Mouse (Mus musculus) macrophage (primary cell): ENCODE measurements around the gene Elob. TPM values are rescaled to one million over a fixed set of nuclear protein-coding genes. Genes with fewer than 3 reads are reported as not detected.
A peak's percentile ranks its signal among the peaks of the same experiment; 100 is the strongest.

ENCODE experiments used
- H3K27ac ChIP-seq: fragments of 350-480 bp; formaldehyde crosslinking; 2 replicates; pipeline ENCODE4 v1.9.0; 2021
- H3K36me3 ChIP-seq: fragments of 350-480 bp; formaldehyde crosslinking; 2 replicates; pipeline ENCODE4 v1.9.0; 2021; ENCODE audit errors: inconsistent target
- H3K4me3 ChIP-seq: fragments of 350-480 bp; formaldehyde crosslinking; 2 replicates; pipeline ENCODE4 v1.9.0; 2021; ENCODE audit errors: inconsistent target
- H3K79me2 ChIP-seq: fragments of 350-480 bp; formaldehyde crosslinking; 2 replicates; pipeline ENCODE4 v1.9.0; 2021; ENCODE audit errors: inconsistent target
- WGBS: methylation state at CpG from one replicate; pipeline ENCODE4 v1.1.7; 2026; ENCODE audit warnings: inconsistent platforms; ENCODE audit not compliant: missing documents; 5-methylcytosine and 5-hydroxymethylcytosine counted together
- polyA plus RNA-seq: library from polyadenylated mRNA; stranded (reverse); fragments of 250-400 nt; gene quantifications from 3 replicates; pipeline ENCODE4 v1.2.4, GENCODE M21; 2018; ENCODE audit warnings: inconsistent platforms

The Elob gene
- polyA plus RNA-seq, 1 experiment from 2014 or later, result 177 TPM

- no peak overlapping the region for H3K4me3 ChIP-seq
- 61% methylated on average over 2 of the region's 2 CpGs for WGBS
- H3K79me2 ChIP-seq, result no peaks in the 10 kb centered on the region
- no peaks in the 10 kb centered on the region for H3K36me3 ChIP-seq
- H3K27ac ChIP-seq, result no peak overlapping the region
These were observed 50.5 kb downstream of the Elob start for GRCm38 (mm10) chr17:23778447-23778846.

GRCm38 (mm10) chr17:23777141-23777540 is 51.8 kb downstream of the Elob start:
- no peaks in the 10 kb centered on the region for H3K36me3 ChIP-seq
- 64% methylated on average over 2 of the region's 2 CpGs for WGBS
- no peak overlapping the region for H3K4me3 ChIP-seq
- H3K79me2 ChIP-seq, result no peaks in the 10 kb centered on the region
- H3K27ac ChIP-seq, result peak overlapping the region; percentile 17

GRCm38 (mm10) chr17:23776216-23776615 is 52.7 kb downstream of the Elob start:
- Histone ChIP-seq H3K4me3 (no peak overlapping the region), H3K27ac (no peak overlapping the region), H3K36me3 (no peaks in the 10 kb centered on the region), H3K79me2 (no peaks in the 10 kb centered on the region)
- 97% methylated on average over 10 of the region's 10 CpGs for WGBS

Other genes starting within 250 kb of the Elob start
- gene Zfp13, start 229.6 kb downstream of the Elob start, polyA plus RNA-seq, result 0.16 to 0.60 TPM (median 0.52 TPM) in 3 replicates
- gene Zscan10, start 228.3 kb downstream of the Elob start, polyA plus RNA-seq, result not detected in 3 replicates
- 0.14 to 0.56 TPM (median 0.25 TPM) in 3 replicates for gene Mmp25, start 183.9 kb downstream of the Elob start, polyA plus RNA-seq
- gene Bicdl2, start 168.6 kb downstream of the Elob start, polyA plus RNA-seq, result not detected in 3 replicates
- gene Hcfc1r1, start 155.5 kb downstream of the Elob start, polyA plus RNA-seq, result 90.7 to 174 TPM (median 112 TPM) in 3 replicates
- gene Thoc6, start 155.3 kb downstream of the Elob start, polyA plus RNA-seq, result 11.0 to 17.8 TPM (median 16.3 TPM) in 3 replicates
- gene Tnfrsf12a, start 151.7 kb downstream of the Elob start, polyA plus RNA-seq, result 3.2 to 12.0 TPM (median 5.7 TPM) in 3 replicates
- gene Cldn6, start 149.9 kb downstream of the Elob start, polyA plus RNA-seq, result not detected in 3 replicates
- not detected in 3 replicates for gene Cldn9, start 145.1 kb downstream of the Elob start, polyA plus RNA-seq
- gene 1520401A03Rik, start 106.4 kb downstream of the Elob start, polyA plus RNA-seq, result not detected in 3 replicates
- gene Pkmyt1, start 102.8 kb downstream of the Elob start, polyA plus RNA-seq, result 2.0 to 9.0 TPM (median 2.7 TPM) in 3 replicates
- 6.4 to 12.8 TPM (median 6.5 TPM) in 3 replicates for gene Paqr4, start 88.3 kb downstream of the Elob start, polyA plus RNA-seq
- not detected in 3 replicates for gene Kremen2, start 83.3 kb downstream of the Elob start, polyA plus RNA-seq
- gene Flywch1, start 57.5 kb downstream of the Elob start, polyA plus RNA-seq, result 15.5 to 20.8 TPM (median 19.7 TPM) in 3 replicates
- 0.43 to 1.8 TPM in 2 of 3 replicates, not detected in the other for gene Flywch2, start 43.1 kb downstream of the Elob start, polyA plus RNA-seq
- gene Srrm2, start 38.6 kb downstream of the Elob start, polyA plus RNA-seq, result 101 to 166 TPM (median 130 TPM) in 3 replicates
- not detected in 3 replicates for gene Prss33, start 6.9 kb upstream of the Elob start, polyA plus RNA-seq
- not detected in 3 replicates for gene Prss32, start 14.7 kb upstream of the Elob start, polyA plus RNA-seq
- not detected in 3 replicates for gene Prss41, start 15.0 kb upstream of the Elob start, polyA plus RNA-seq
- not detected in 3 replicates for gene Prss21, start 38.9 kb upstream of the Elob start, polyA plus RNA-seq
- gene Dcpp1, start 51.7 kb upstream of the Elob start, polyA plus RNA-seq, result not detected in 3 replicates
- not detected in 3 replicates for gene Dcpp2, start 51.7 kb upstream of the Elob start, polyA plus RNA-seq
- not detected in 3 replicates for gene Dcpp3, start 88.3 kb upstream of the Elob start, polyA plus RNA-seq
- not detected in 3 replicates for gene Sbp, start 112.5 kb upstream of the Elob start, polyA plus RNA-seq
- gene Sbpl, start 126.1 kb upstream of the Elob start, polyA plus RNA-seq, result not detected in 3 replicates
- 0.19 to 0.33 TPM in 2 of 3 replicates, not detected in the other for gene Prss30, start 151.4 kb upstream of the Elob start, polyA plus RNA-seq
- not detected in 3 replicates for gene Prss22, start 169.0 kb upstream of the Elob start, polyA plus RNA-seq
- not detected in 3 replicates for gene Prss27, start 209.0 kb upstream of the Elob start, polyA plus RNA-seq
- gene Kctd5, start 244.3 kb upstream of the Elob start, polyA plus RNA-seq, result 10.4 to 18.9 TPM (median 13.9 TPM) in 3 replicates